Mouse (Mus musculus): Measurements from ENCODE around the gene Oog2. TPM values are rescaled to one million over a fixed set of nuclear protein-coding genes. Genes with fewer than 3 reads are reported as not detected.
"Not testable (repeated sequence)": the region's sequence is repeated elsewhere in the genome, so short reads cannot be mapped to it uniquely, and the experiment has no call there.

The Oog2 gene
- not detected in 2 replicates for polyA plus RNA-seq (2015; fragmentation: Nextera tagmentation; extraction: Ambion mirVana)

DNA sequence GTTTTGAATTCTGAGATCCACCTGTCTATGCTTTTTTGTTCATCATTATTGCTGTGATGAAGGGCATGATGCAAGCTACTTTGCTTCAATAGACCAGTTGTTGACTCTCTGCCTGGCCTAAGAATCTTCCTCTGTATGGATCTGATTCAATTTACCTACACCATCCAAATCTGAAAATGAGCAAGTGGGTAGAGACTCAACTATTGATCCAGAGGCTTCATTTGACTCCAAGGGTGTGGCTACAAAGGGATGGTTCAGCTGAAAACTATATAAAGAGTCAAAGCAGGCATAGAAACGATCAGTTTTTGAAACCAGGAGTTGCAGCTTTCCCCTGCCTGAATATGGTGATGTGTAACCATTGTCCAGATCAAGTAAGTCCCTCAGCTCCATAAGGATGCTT is at the start of gene Oog2:
Gene Oog2, plus strand, starts transcription at position 301 of the 400 bp plus-strand sequence.
- Histone ChIP-seq H3K9me3 (peaks cover 35% of the 10 kb centered on the region), H3K4me1 (no peaks in the 10 kb centered on the region), H3K4me2 (no peak within 1 kb of the TSS), H3K4me3 (no peak within 1 kb of the TSS), H3K36me3 (no peaks in the 10 kb centered on the region), H3K27me3 (replicated peaks) (no peaks in the 10 kb centered on the region), H3K27ac (replicated peaks) (no peak within 1 kb of the TSS), H3K9ac (no peak within 1 kb of the TSS)
- WGBS = 26% methylated on average over 1 of the region's 1 CpGs
- no peak for ATAC-seq (ENCODE audit: extremely low read depth, insufficient number of reproducible peaks, low FRiP score, low TSS enrichment)

DNA sequence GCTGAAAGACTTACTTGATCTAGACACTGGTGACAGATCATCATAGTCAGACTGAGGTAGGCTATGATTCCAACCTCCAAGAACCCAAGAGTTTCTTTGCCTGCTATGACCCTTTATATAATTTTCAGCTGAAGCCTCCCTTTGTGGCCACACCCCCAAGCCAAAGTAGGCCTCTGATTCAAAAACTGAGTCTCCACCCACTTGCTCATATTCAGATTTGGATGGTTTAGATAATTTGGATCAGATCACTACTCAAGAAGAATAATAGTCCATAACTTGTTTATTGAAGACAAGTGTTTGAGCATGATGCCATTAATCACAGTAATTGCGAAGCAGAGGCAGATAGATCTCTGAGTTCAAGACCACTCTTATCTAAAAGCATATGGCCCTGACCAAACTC is 28.0 kb upstream of the Oog2 start, which contains the start of gene Oog3:
Gene Oog3, minus strand, starts transcription at position 101 of the 400 bp plus-strand sequence.
- H3K4me1 ChIP-seq = no peaks in the 10 kb centered on the region
- ATAC-seq (ENCODE audit: extremely low read depth, insufficient number of reproducible peaks, low FRiP score, low TSS enrichment) = no peak
- no peak within 1 kb of the TSS for H3K4me3 ChIP-seq
- H3K27ac ChIP-seq (replicated peaks) = no peak within 1 kb of the TSS
- H3K27me3 ChIP-seq (replicated peaks) = no peaks in the 10 kb centered on the region
- H3K36me3 ChIP-seq = no peaks in the 10 kb centered on the region
- WGBS = 71% methylated on average over 1 of the region's 1 CpGs
- H3K9ac ChIP-seq = no peak within 1 kb of the TSS
- peaks cover 67% of the 10 kb centered on the region for H3K9me3 ChIP-seq
- no peak within 1 kb of the TSS for H3K4me2 ChIP-seq

DNA sequence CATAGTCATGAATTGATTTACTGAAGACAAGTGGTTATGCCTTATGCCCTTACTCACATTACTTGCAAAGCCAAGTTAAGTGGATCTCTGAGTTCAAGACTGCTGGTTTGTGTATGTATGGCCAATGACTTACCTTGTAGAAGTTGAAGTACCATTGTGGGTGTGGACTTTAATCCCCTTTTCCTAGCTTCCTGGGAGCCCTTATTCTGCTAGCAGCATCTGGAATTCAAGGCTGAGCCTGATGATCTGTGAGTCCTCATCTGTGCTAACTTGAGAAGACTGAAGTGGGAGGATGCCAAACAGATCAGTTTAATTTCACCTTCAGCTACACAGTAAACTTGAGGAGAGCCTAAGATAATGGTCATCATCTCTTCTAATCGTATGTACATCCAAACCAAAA is 22.7 kb downstream of the Oog2 start, which contains the start of gene C87977:
Gene C87977, minus strand, starts transcription at position 101 of the 400 bp plus-strand sequence.
- ATAC-seq (ENCODE audit: extremely low read depth, insufficient number of reproducible peaks, low FRiP score, low TSS enrichment); H3K4me3 ChIP-seq: not testable (repeated sequence)
- 56% methylated on average over 1 of the region's 1 CpGs for WGBS

More for the DNA sequence above, 22.7 kb downstream of the Oog2 start, which contains the start of gene C87977:
- H3K9ac ChIP-seq; H3K4me1 ChIP-seq; H3K9me3 ChIP-seq; H3K27ac ChIP-seq (replicated peaks); H3K27me3 ChIP-seq (replicated peaks); H3K4me2 ChIP-seq; H3K36me3 ChIP-seq: not testable (repeated sequence)

Other genes with a start within 250 kb of the Oog2 start
- gene Pramef25, start 239.7 kb upstream of the Oog2 start, polyA plus RNA-seq (2015; fragmentation: Nextera tagmentation; extraction: Ambion mirVana) = not detected in 2 replicates
- not detected in 2 replicates for gene Gm13101, start 223.8 kb upstream of the Oog2 start, polyA plus RNA-seq (2015; fragmentation: Nextera tagmentation; extraction: Ambion mirVana)
- not detected in 2 replicates for gene Pramef17, start 196.3 kb upstream of the Oog2 start, polyA plus RNA-seq (2015; fragmentation: Nextera tagmentation; extraction: Ambion mirVana)
- gene Pramel4, start 131.6 kb upstream of the Oog2 start, polyA plus RNA-seq (2015; fragmentation: Nextera tagmentation; extraction: Ambion mirVana) = not detected in 2 replicates
- not detected in 2 replicates for gene Gm13102, start 84.2 kb upstream of the Oog2 start, polyA plus RNA-seq (2015; fragmentation: Nextera tagmentation; extraction: Ambion mirVana)
- gene Oog3, start 28.1 kb upstream of the Oog2 start, polyA plus RNA-seq (2015; fragmentation: Nextera tagmentation; extraction: Ambion mirVana) = not detected in 2 replicates
- gene C87977, start 22.6 kb downstream of the Oog2 start, polyA plus RNA-seq (2015; fragmentation: Nextera tagmentation; extraction: Ambion mirVana) = not detected in 2 replicates
- gene Pramel5, start 89.8 kb downstream of the Oog2 start, polyA plus RNA-seq (2015; fragmentation: Nextera tagmentation; extraction: Ambion mirVana) = not detected in 2 replicates
- gene Gm13128, start 139.5 kb downstream of the Oog2 start, polyA plus RNA-seq (2015; fragmentation: Nextera tagmentation; extraction: Ambion mirVana) = not detected in 2 replicates
- gene Gm13119, start 167.2 kb downstream of the Oog2 start, polyA plus RNA-seq (2015; fragmentation: Nextera tagmentation; extraction: Ambion mirVana) = not detected in 2 replicates
- gene Pramef20, start 187.2 kb downstream of the Oog2 start, polyA plus RNA-seq (2015; fragmentation: Nextera tagmentation; extraction: Ambion mirVana) = not detected in 2 replicates
- 0.18 and 0.28 TPM in 2 replicates for gene Pramef12, start 217.7 kb downstream of the Oog2 start, polyA plus RNA-seq (2015; fragmentation: Nextera tagmentation; extraction: Ambion mirVana)
- gene 1700012P22Rik, start 248.1 kb downstream of the Oog2 start, polyA plus RNA-seq (2015; fragmentation: Nextera tagmentation; extraction: Ambion mirVana) = not detected in 2 replicates